Mouse (Mus musculus) liver, postnatal 0 days (tissue): ENCODE measurements around the gene Mpv17l2. TPM values are rescaled to one million over a fixed set of nuclear protein-coding genes. Genes with fewer than 3 reads are reported as not detected.

ENCODE experiments used
- ATAC-seq: fragments of 200-750 bp; cut with Nextera tagmentation; 2 replicates; pipeline ENCODE4 v1.8.0; 2017; ENCODE audit warnings: mild to moderate bottlenecking, moderate library complexity
- DNase-seq: peaks from one replicate; pipeline ENCODE4 v3.0.0-alpha.2; 2016
- H3K27ac ChIP-seq: fragments of 300-500 bp; sonication (generic); 2 replicates; pipeline ENCODE4 v1.5.1; 2014; ENCODE audit warnings: antibody characterized with exemption, moderate library complexity, mild to moderate bottlenecking, low read depth
- H3K27me3 ChIP-seq: fragments of 300-500 bp; sonication (generic); 2 replicates; pipeline ENCODE4 v1.6.1; 2014; ENCODE audit warnings: low read length, control low read depth, mixed read lengths; ENCODE audit not compliant: insufficient read depth
- H3K36me3 ChIP-seq: fragments of 300-500 bp; sonication (generic); replicated peaks from 2 replicates; pipeline ENCODE4 v1.6.1; 2014; ENCODE audit warnings: mild to moderate bottlenecking, control low read depth, low read length, moderate library complexity, mixed read lengths; ENCODE audit not compliant: insufficient read depth
- H3K4me1 ChIP-seq: fragments of 300-500 bp; sonication (generic); 2 replicates; pipeline ENCODE4 v1.6.1; 2014; ENCODE audit warnings: antibody characterized with exemption, mild to moderate bottlenecking, control low read depth; ENCODE audit not compliant: insufficient read depth
- H3K4me2 ChIP-seq: fragments of 300-500 bp; sonication (generic); 2 replicates; pipeline ENCODE4 v1.6.1; 2014; ENCODE audit warnings: low read depth, mild to moderate bottlenecking, low read length, moderate library complexity, mixed read lengths
- H3K4me3 ChIP-seq: fragments of 300-500 bp; sonication (generic); 2 replicates; pipeline ENCODE4 v1.5.1; 2014; ENCODE audit warnings: low read depth, low read length
- H3K9ac ChIP-seq: fragments of 300-500 bp; sonication (generic); replicated peaks from 2 replicates; pipeline ENCODE4 v1.6.1; 2014; ENCODE audit warnings: mild to moderate bottlenecking, moderate library complexity
- H3K9me3 ChIP-seq: fragments of 300-500 bp; sonication (generic); 2 replicates; pipeline ENCODE4 v1.6.1; 2016; ENCODE audit warnings: mild to moderate bottlenecking, control low read depth, low read length, mixed read lengths
- CTCF ChIP-seq: sonication (generic); IDR thresholded peaks from 2 replicates; pipeline ENCODE4 v1.5.1; 2016; ENCODE audit warnings: antibody characterized with exemption, low read depth
- EP300 ChIP-seq: IDR thresholded peaks from 2 replicates; pipeline ENCODE4 v1.6.1; 2016; ENCODE audit warnings: antibody characterized with exemption, low read depth, mild to moderate bottlenecking
- WGBS: fragments of 180-500 bp; shearing (Covaris S2); extraction: QIAGEN DNeasy Blood & Tissue Kit; methylation state at CpG from one replicate; pipeline ENCODE4 v1.1.7; 2014; ENCODE audit not compliant: insufficient replicate concordance; 5-methylcytosine and 5-hydroxymethylcytosine counted together
- polyA plus RNA-seq: library from polyadenylated mRNA; unstranded; fragments of >200 nt; fragmentation: Nextera tagmentation; extraction: Ambion mirVana; gene quantifications from 2 replicates; pipeline ENCODE4 v1.2.1, GENCODE M21; 2015

Gene Mpv17l2
- polyA plus RNA-seq, 1 experiment from 2014 or later = 36.3 TPM

- no peaks in the 10 kb centered on the region for H3K27me3 ChIP-seq
- H3K36me3 ChIP-seq = peaks cover 29% of the 10 kb centered on the region
- no peaks in the 10 kb centered on the region for H3K9me3 ChIP-seq
- H3K4me2 ChIP-seq = peak overlapping the region; percentile 85
- H3K4me1 ChIP-seq = peaks cover 50% of the 10 kb centered on the region
- ATAC-seq = peak; percentile 43
- H3K9ac ChIP-seq = peak overlapping the region; percentile 77
- DNase-seq = peak; percentile 97
- WGBS = 1% methylated on average over 58 of the region's 58 CpGs
- peak overlapping the region; percentile 56 for H3K4me3 ChIP-seq
- H3K27ac ChIP-seq = peak overlapping the region; percentile 73
- TF ChIP-seq EP300 (no peak), CTCF (no peak)
These were observed 31.4 kb upstream of the Mpv17l2 start for GRCm38 (mm10) chr8:70791975-70792691.

GRCm38 (mm10) chr8:70791294-70791701, 30.6 kb upstream of the Mpv17l2 start:
- Histone ChIP-seq H3K4me2 (peak overlapping the region; percentile 85), H3K4me1 (peaks cover 42% of the 10 kb centered on the region), H3K4me3 (peak overlapping the region; percentile 56), H3K9ac (peak overlapping the region; percentile 77), H3K27me3 (no peaks in the 10 kb centered on the region), H3K36me3 (peaks cover 37% of the 10 kb centered on the region), H3K27ac (peak overlapping the region; percentile 73; the same call in 1 of the 2 replicates), H3K9me3 (no peaks in the 10 kb centered on the region)
- ATAC-seq (0 out of 2 replicates have a peak, but pooled peaks have one; percentile 8), DNase-seq (peak; percentile 76)
- 16% methylated on average over 7 of the region's 7 CpGs for WGBS
- no peak for TF ChIP-seq CTCF
- no peak for TF ChIP-seq EP300

GRCm38 (mm10) chr8:70790846-70791245, 30.1 kb upstream of the Mpv17l2 start:
- H3K27me3 ChIP-seq = no peaks in the 10 kb centered on the region
- peak overlapping the region; percentile 56 for H3K4me3 ChIP-seq
- no peak for TF ChIP-seq EP300
- no peak for TF ChIP-seq CTCF
- H3K4me2 ChIP-seq = peak overlapping the region; percentile 85
- 42% methylated on average over 8 of the region's 8 CpGs for WGBS
- no peak for DNase-seq
- ATAC-seq = no peak
- H3K36me3 ChIP-seq = peaks cover 41% of the 10 kb centered on the region
- 0 out of 2 replicates have a peak overlapping the region, but pooled peaks have one; percentile 73 for H3K27ac ChIP-seq
- H3K4me1 ChIP-seq = peaks cover 40% of the 10 kb centered on the region
- H3K9me3 ChIP-seq = no peaks in the 10 kb centered on the region
- H3K9ac ChIP-seq = peak overlapping the region; percentile 77

- Histone ChIP-seq H3K4me3 (no peak overlapping the region), H3K27ac (no peak overlapping the region), H3K9me3 (no peaks in the 10 kb centered on the region), H3K4me2 (no peak overlapping the region), H3K27me3 (no peaks in the 10 kb centered on the region), H3K36me3 (peaks cover 56% of the 10 kb centered on the region), H3K4me1 (peaks cover 34% of the 10 kb centered on the region), H3K9ac (no peak overlapping the region)
- 88% methylated on average over 10 of the region's 10 CpGs for WGBS
- TF ChIP-seq CTCF (no peak), EP300 (no peak)
- DNase-seq = no peak
- no peak for ATAC-seq
These were observed 28.3 kb upstream of the Mpv17l2 start for GRCm38 (mm10) chr8:70789046-70789445.

GRCm38 (mm10) chr8:70787941-70788667, 27.4 kb upstream of the Mpv17l2 start:
- TF ChIP-seq CTCF = no peak
- no peak for TF ChIP-seq EP300
- H3K36me3 ChIP-seq = peaks cover 66% of the 10 kb centered on the region
- no peaks in the 10 kb centered on the region for H3K27me3 ChIP-seq
- H3K27ac ChIP-seq = no peak overlapping the region
- WGBS = 59% methylated on average over 30 of the region's 30 CpGs
- H3K4me3 ChIP-seq = no peak overlapping the region
- H3K9me3 ChIP-seq = no peaks in the 10 kb centered on the region
- peak; percentile 80 for DNase-seq
- peaks cover 31% of the 10 kb centered on the region for H3K4me1 ChIP-seq
- H3K4me2 ChIP-seq = no peak overlapping the region
- H3K9ac ChIP-seq = no peak overlapping the region
- ATAC-seq = peak; percentile 19; the same call in 1 of the 2 replicates

- no peaks in the 10 kb centered on the region for H3K9me3 ChIP-seq
- peaks cover 21% of the 10 kb centered on the region for H3K4me1 ChIP-seq
- no peak overlapping the region for H3K27ac ChIP-seq
- H3K36me3 ChIP-seq = peaks cover 71% of the 10 kb centered on the region
- H3K4me2 ChIP-seq = no peak overlapping the region
- TF ChIP-seq CTCF (no peak), EP300 (no peak)
- ATAC-seq (no peak), DNase-seq (no peak)
- WGBS = 79% methylated on average over 3 of the region's 3 CpGs
- no peak overlapping the region for H3K4me3 ChIP-seq
- H3K27me3 ChIP-seq = no peaks in the 10 kb centered on the region
- H3K9ac ChIP-seq = no peak overlapping the region
These were observed 26.3 kb upstream of the Mpv17l2 start for GRCm38 (mm10) chr8:70787051-70787445.
